Mouse (Mus musculus): Measurements from ENCODE around the gene Dhrs3. TPM values are rescaled to one million over a fixed set of nuclear protein-coding genes. Genes with fewer than 3 reads are reported as not detected.

Gene Dhrs3
- 3.8 and 5.3 TPM in 2 replicates for total RNA-seq (2012; rRNA removed)

DNA sequence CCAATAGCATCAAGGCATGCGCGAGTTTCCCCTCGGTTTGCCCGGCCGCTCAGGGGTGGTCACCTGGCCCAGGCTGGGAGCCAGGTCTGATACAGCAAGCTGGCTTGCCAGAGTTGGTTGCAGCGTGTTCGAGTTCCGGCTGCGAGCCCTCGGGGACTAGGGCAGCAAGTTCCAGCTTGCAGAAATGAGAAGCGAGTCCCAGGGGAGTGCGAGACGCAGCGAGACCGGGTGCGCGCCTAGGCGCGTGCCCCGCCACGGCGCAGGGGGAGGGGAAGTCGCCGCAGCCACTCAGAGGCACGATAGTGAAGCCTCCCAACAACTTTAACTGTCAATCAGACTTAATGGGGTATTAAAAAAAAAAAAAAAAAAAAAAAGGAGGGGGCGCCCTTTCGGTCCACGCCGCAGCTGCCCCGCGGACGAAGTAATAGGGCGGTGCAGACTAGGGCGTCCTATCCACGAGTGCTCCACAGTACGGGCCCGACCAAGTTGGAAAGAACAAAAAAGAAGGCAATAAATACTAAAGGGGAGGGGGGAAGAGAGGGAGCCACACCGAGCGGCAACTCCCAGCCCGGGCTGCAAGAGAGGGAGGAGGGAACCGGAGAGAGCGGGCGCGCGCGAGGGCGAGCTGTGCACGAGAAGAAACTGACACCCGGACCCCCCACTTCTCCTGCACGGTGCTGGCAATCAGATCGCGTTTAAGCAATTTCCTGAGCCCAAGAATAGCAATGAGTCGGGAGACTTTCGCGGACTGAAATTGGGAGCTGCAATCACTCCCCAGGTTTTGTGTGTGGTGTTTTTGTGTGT, at the start of gene Dhrs3:
Dhrs3 (plus strand) TSS at position 695 of the 804 bp plus-strand sequence.
- in situ Hi-C loops (cut with MboI; ENCODE audit: low sequenced_read_pairs in 2 of 2, unreplicated experiment in 2 of 2) = loop anchor here (25.0 kb wide), 2 partner anchors 395 to 595 kb away; no protein-coding TSS in a partner anchor
- peaks cover 0 to 13% of the 10 kb centered on the region in 2 experiments; a peak in 1 of 4 replicates for H3K4me1 ChIP-seq (ENCODE audit: control insufficient read depth in 2 of 2, insufficient read depth in 2 of 2, low read length in 2 of 2, poor library complexity in 1 of 2)
- peak within 1 kb of the TSS; percentile 69 to 70 for H3K4me3 ChIP-seq (ENCODE audit: insufficient read depth in 1 of 2, low read depth in 1 of 2, low read length in 2 of 2, poor library complexity in 1 of 2, severe bottlenecking in 1 of 2)
- no peak within 1 kb of the TSS for H3K27ac ChIP-seq (ENCODE audit: insufficient read depth, low read depth, low read length, poor library complexity, severe bottlenecking)
- TF ChIP-seq ZNF384 (IDR thresholded peaks at IDR 0.05; ENCODE audit: low read depth, low read length) (peak; percentile 96), MAFK (IDR thresholded peaks at IDR 0.05; ENCODE audit: insufficient read depth, low read depth, low read length) (peak; percentile 20; the same call in 1 of the 2 replicates), ZC3H11A (IDR thresholded peaks at IDR 0.05; ENCODE audit: borderline replicate concordance, low read depth, low read length) (no peak), CHD2 (IDR thresholded peaks at IDR 0.05; ENCODE audit: low read depth, low read length) (no peak), HCFC1 (IDR thresholded peaks at IDR 0.05; ENCODE audit: borderline replicate concordance, insufficient read depth, low read length) (0 out of 2 replicates have a peak, but pooled peaks have one; percentile 36)
- no peaks in the 10 kb centered on the region for H3K36me3 ChIP-seq (ENCODE audit: control insufficient read depth, insufficient read depth, low read length, poor library complexity, severe bottlenecking)
- H3K9me3 ChIP-seq (ENCODE audit: control insufficient read depth, insufficient read depth, low read depth, low read length) = no peaks in the 10 kb centered on the region
- DNase-seq (ENCODE audit: low read depth, low spot score) = no peak
- peak within 1 kb of the TSS; percentile 55 for H3K9ac ChIP-seq (ENCODE audit: insufficient read depth, low read depth, low read length, poor library complexity, severe bottlenecking)

DNA sequence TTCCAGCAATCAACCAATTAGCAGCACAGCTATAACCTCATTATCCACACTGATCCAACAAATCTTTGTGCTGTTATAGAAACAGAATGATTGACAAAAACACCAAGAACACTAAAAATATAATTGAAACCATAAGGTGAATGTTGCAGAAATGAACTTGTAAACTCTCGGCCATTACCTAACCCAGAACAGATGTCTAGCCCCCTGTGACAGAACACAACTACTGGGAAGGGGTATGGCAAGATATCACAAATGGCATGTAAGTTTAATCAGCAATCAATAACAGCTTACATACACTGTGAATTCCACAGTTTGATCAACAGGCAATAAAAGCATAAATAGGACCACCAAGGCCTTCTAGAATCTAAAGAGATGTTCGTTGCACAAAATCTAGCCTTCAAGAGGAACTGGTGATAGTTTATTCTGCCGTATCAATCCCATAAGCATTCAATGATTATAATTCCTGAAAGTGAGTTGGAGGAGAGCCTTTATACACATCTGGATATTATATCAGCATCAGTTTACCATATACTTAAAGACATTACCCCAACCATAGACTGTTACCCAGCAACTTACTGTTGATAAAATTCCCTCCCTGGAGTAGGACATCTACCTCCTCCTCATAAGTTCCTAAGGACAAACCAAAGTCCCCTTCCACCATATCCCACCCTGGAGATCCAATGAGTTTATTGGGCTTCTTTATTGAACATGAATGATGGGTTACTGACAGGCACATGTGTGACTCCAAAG, 30.7 kb upstream of the Dhrs3 start:
- H3K9ac ChIP-seq (ENCODE audit: insufficient read depth, low read depth, low read length, poor library complexity, severe bottlenecking) = no peak overlapping the region
- in situ Hi-C loops (cut with MboI; ENCODE audit: low sequenced_read_pairs in 2 of 2, unreplicated experiment in 2 of 2) = loop anchor here in 1 of 2 experiments (10.0 kb wide), 1 partner anchor 77 kb away; the partner anchor contains the start of gene Gm438
- no peak for TF ChIP-seq HCFC1 (IDR thresholded peaks at IDR 0.05; ENCODE audit: borderline replicate concordance, insufficient read depth, low read length)
- no peak for TF ChIP-seq ZC3H11A (IDR thresholded peaks at IDR 0.05; ENCODE audit: borderline replicate concordance, low read depth, low read length)
- TF ChIP-seq MAFK (IDR thresholded peaks at IDR 0.05; ENCODE audit: insufficient read depth, low read depth, low read length) = no peak
- TF ChIP-seq ZNF384 (IDR thresholded peaks at IDR 0.05; ENCODE audit: low read depth, low read length) = no peak
- no peak for TF ChIP-seq CHD2 (IDR thresholded peaks at IDR 0.05; ENCODE audit: low read depth, low read length)

DNA sequence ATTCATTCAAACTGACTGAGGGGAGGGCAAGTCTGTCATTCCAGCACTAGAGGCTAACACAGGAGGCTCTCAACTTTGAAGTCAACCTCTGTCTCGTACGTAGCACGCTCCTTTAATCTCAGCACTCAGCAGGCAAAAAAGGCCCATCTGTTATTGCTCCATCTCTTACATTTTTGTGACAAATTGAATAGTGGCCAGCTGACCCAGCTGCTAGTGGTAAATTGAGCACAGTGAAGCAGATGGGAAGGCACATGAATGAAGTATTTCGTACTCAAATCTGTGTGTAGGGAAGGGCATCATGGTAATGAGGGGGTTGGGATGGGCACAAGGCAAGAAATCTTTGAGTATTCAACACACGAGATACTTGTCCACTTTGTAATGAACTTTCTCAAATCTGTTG, 24.7 kb upstream of the Dhrs3 start:
- Histone ChIP-seq H3K36me3 (ENCODE audit: control insufficient read depth, insufficient read depth, low read length, poor library complexity, severe bottlenecking) (no peaks in the 10 kb centered on the region), H3K9ac (ENCODE audit: insufficient read depth, low read depth, low read length, poor library complexity, severe bottlenecking) (no peak overlapping the region), H3K27ac (ENCODE audit: insufficient read depth, low read depth, low read length, poor library complexity, severe bottlenecking) (no peak overlapping the region), H3K4me3 (ENCODE audit: insufficient read depth in 1 of 2, low read depth in 1 of 2, low read length in 2 of 2, poor library complexity in 1 of 2, severe bottlenecking in 1 of 2) (no peak overlapping the region), H3K4me1 (ENCODE audit: control insufficient read depth in 2 of 2, insufficient read depth in 2 of 2, low read length in 2 of 2, poor library complexity in 1 of 2) (no peaks in the 10 kb centered on the region), H3K9me3 (ENCODE audit: control insufficient read depth, insufficient read depth, low read depth, low read length) (no peaks in the 10 kb centered on the region)
- DNase-seq (ENCODE audit: low read depth, low spot score) = no peak
- TF ChIP-seq CHD2 (IDR thresholded peaks at IDR 0.05; ENCODE audit: low read depth, low read length) = no peak
- no peak for TF ChIP-seq ZNF384 (IDR thresholded peaks at IDR 0.05; ENCODE audit: low read depth, low read length)
- TF ChIP-seq HCFC1 (IDR thresholded peaks at IDR 0.05; ENCODE audit: borderline replicate concordance, insufficient read depth, low read length) = no peak
- in situ Hi-C loops (cut with MboI; ENCODE audit: low sequenced_read_pairs in 2 of 2, unreplicated experiment in 2 of 2) = loop anchor here in 1 of 2 experiments (10.0 kb wide), 1 partner anchor 83 kb away; the partner anchor contains the start of gene Gm438

More for the DNA sequence above, 30.7 kb upstream of the Dhrs3 start:
- no peaks in the 10 kb centered on the region for H3K9me3 ChIP-seq (ENCODE audit: control insufficient read depth, insufficient read depth, low read depth, low read length)
- DNase-seq (ENCODE audit: low read depth, low spot score) = no peak
- no peaks in the 10 kb centered on the region for H3K4me1 ChIP-seq (ENCODE audit: control insufficient read depth in 2 of 2, insufficient read depth in 2 of 2, low read length in 2 of 2, poor library complexity in 1 of 2)
- H3K36me3 ChIP-seq (ENCODE audit: control insufficient read depth, insufficient read depth, low read length, poor library complexity, severe bottlenecking) = no peaks in the 10 kb centered on the region
- H3K4me3 ChIP-seq (ENCODE audit: insufficient read depth in 1 of 2, low read depth in 1 of 2, low read length in 2 of 2, poor library complexity in 1 of 2, severe bottlenecking in 1 of 2) = no peak overlapping the region
- no peak overlapping the region for H3K27ac ChIP-seq (ENCODE audit: insufficient read depth, low read depth, low read length, poor library complexity, severe bottlenecking)

DNA sequence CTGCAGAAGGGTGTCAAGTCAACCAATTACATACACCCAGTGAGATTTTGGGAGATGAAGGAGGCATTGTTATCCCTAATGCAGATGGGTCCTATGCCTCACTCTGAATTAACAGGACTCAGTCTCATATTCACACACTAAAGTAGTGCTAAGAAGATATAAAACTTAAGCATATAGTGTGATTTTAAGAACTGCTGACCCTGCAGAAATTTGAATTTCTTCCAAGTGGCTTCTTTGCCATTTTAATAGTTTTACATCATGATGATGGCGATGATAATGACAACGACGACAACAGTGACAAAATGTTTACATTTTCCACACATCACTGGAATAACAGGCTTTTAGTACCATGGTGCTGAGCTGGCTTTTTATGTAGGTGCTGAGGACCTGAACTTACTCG, 24.0 kb upstream of the Dhrs3 start:
- DNase-seq (ENCODE audit: low read depth, low spot score) = no peak
- H3K27ac ChIP-seq (ENCODE audit: insufficient read depth, low read depth, low read length, poor library complexity, severe bottlenecking) = no peak overlapping the region
- H3K4me1 ChIP-seq (ENCODE audit: control insufficient read depth in 2 of 2, insufficient read depth in 2 of 2, low read length in 2 of 2, poor library complexity in 1 of 2) = no peaks in the 10 kb centered on the region
- H3K9ac ChIP-seq (ENCODE audit: insufficient read depth, low read depth, low read length, poor library complexity, severe bottlenecking) = no peak overlapping the region
- in situ Hi-C loops (cut with MboI; ENCODE audit: low sequenced_read_pairs in 2 of 2, unreplicated experiment in 2 of 2) = loop anchor here in 1 of 2 experiments (10.0 kb wide), 1 partner anchor 84 kb away; the partner anchor contains the start of gene Gm438
- no peak for TF ChIP-seq ZC3H11A (IDR thresholded peaks at IDR 0.05; ENCODE audit: borderline replicate concordance, low read depth, low read length)
- no peak for TF ChIP-seq HCFC1 (IDR thresholded peaks at IDR 0.05; ENCODE audit: borderline replicate concordance, insufficient read depth, low read length)
- TF ChIP-seq MAFK (IDR thresholded peaks at IDR 0.05; ENCODE audit: insufficient read depth, low read depth, low read length) = peak; percentile 64; the same call in 1 of the 2 replicates
- TF ChIP-seq CHD2 (IDR thresholded peaks at IDR 0.05; ENCODE audit: low read depth, low read length) = no peak
- TF ChIP-seq ZNF384 (IDR thresholded peaks at IDR 0.05; ENCODE audit: low read depth, low read length) = no peak
- no peaks in the 10 kb centered on the region for H3K36me3 ChIP-seq (ENCODE audit: control insufficient read depth, insufficient read depth, low read length, poor library complexity, severe bottlenecking)
- H3K9me3 ChIP-seq (ENCODE audit: control insufficient read depth, insufficient read depth, low read depth, low read length) = no peaks in the 10 kb centered on the region
- H3K4me3 ChIP-seq (ENCODE audit: insufficient read depth in 1 of 2, low read depth in 1 of 2, low read length in 2 of 2, poor library complexity in 1 of 2, severe bottlenecking in 1 of 2) = no peak overlapping the region

Measured in ES-E14 (cell line).